Mouse (Mus musculus): Measurements from ENCODE around the gene Slc39a7. TPM values are rescaled to one million over a fixed set of nuclear protein-coding genes. Genes with fewer than 3 reads are reported as not detected.
A peak's percentile ranks its signal among the peaks of the same experiment; 100 is the strongest.
"Not testable (repeated sequence)": the region's sequence is repeated elsewhere in the genome, so short reads cannot be mapped to it uniquely, and the experiment has no call there.

The Slc39a7 gene
- polyA plus RNA-seq, 1 experiment from 2014 or later = 43.4 TPM

- H3K4me3 ChIP-seq (ENCODE audit: low read depth, low read length) = peak within 1 kb of the TSS; percentile 88
- no peaks in the 10 kb centered on the region for H3K9me3 ChIP-seq (ENCODE audit: low read length)
- DNase-seq = peak; percentile 92
- H3K36me3 ChIP-seq (replicated peaks; ENCODE audit: insufficient read depth, low read length) = peaks cover 6% of the 10 kb centered on the region
- H3K27ac ChIP-seq (ENCODE audit: low read depth) = peak within 1 kb of the TSS; percentile 83
- H3K4me2 ChIP-seq (ENCODE audit: low read depth, low read length) = peak within 1 kb of the TSS; percentile 98
- peak; percentile 94 for ATAC-seq
- TF ChIP-seq CTCF (IDR thresholded peaks at IDR 0.05; ENCODE audit: low read depth) = no peak
- TF ChIP-seq EP300 (IDR thresholded peaks at IDR 0.05; ENCODE audit: low read depth) = no peak
- H3K4me1 ChIP-seq (ENCODE audit: insufficient read depth) = peaks cover 11% of the 10 kb centered on the region
- H3K9ac ChIP-seq (replicated peaks) = peak within 1 kb of the TSS; percentile 86
- no peaks in the 10 kb centered on the region for H3K27me3 ChIP-seq (ENCODE audit: insufficient read depth, low read length)
- WGBS (ENCODE audit: insufficient replicate concordance) = 2% methylated on average over 29 of the region's 30 CpGs
Observed at GRCm38 (mm10) chr17:34000150-34000537, 31.3 kb downstream of the Slc39a7 start, which contains the start of gene H2-K1. H2-K1 (minus strand) TSS chr17:34000347.

DNA sequence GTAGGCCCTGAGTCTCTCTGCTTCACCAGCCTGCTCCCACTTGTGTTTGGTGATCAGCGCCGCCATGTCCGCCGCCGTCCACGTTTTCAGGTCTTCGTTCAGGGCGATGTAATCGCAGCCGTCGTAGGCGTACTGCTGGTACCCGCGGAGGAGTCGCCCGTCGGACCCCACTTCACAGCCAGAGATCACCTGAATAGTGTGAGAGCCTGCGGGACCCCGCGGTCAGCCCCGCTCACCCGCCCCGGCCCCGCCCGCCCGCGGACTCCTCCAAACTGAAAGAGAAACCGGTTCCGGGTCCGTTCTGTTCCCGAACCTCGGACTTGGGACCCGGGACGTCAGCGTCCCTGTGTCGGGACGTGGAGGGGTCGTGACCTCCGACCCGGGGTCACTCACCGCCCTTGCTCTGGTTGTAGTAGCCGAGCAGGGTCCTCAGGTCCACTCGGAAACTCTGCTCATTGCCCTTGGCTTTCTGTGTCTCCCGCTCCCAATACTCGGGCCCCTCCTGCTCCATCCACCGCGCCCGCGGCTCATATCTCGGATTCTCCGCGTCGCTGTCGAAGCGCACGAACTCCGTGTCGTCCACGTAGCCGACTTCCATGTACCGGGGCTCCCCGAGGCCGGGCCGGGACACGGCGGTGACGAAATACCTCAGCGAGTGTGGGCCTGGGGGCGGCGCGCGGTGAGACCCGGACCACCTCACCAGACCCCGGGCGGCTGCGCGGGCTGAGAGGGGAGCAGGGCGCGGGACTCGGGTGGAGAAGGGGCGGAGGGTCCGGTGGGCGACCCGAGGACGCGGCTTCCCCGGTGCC, 31.9 kb downstream of the Slc39a7 start:
- Histone ChIP-seq H3K9ac (replicated peaks) (peak overlapping the region; percentile 86), H3K4me1 (ENCODE audit: insufficient read depth) (peaks cover 11% of the 10 kb centered on the region), H3K36me3 (replicated peaks; ENCODE audit: insufficient read depth, low read length) (peaks cover 6% of the 10 kb centered on the region), H3K4me2 (ENCODE audit: low read depth, low read length) (peak overlapping the region; percentile 98), H3K4me3 (ENCODE audit: low read depth, low read length) (peak overlapping the region; percentile 88), H3K27ac (ENCODE audit: low read depth) (peak overlapping the region; percentile 83), H3K27me3 (ENCODE audit: insufficient read depth, low read length) (no peaks in the 10 kb centered on the region), H3K9me3 (ENCODE audit: low read length) (no peaks in the 10 kb centered on the region)
- peak; percentile 62 for DNase-seq
- TF ChIP-seq CTCF (IDR thresholded peaks at IDR 0.05; ENCODE audit: low read depth) (no peak), EP300 (IDR thresholded peaks at IDR 0.05; ENCODE audit: low read depth) (no peak)
- ATAC-seq = peak; percentile 54
- 2% methylated on average over 83 of the region's 87 CpGs for WGBS (ENCODE audit: insufficient replicate concordance)

GRCm38 (mm10) chr17:33998697-33999096, 32.8 kb downstream of the Slc39a7 start:
- H3K27ac ChIP-seq (ENCODE audit: low read depth); H3K9me3 ChIP-seq (ENCODE audit: low read length); DNase-seq; H3K9ac ChIP-seq (replicated peaks); H3K4me3 ChIP-seq (ENCODE audit: low read depth, low read length); H3K27me3 ChIP-seq (ENCODE audit: insufficient read depth, low read length); ATAC-seq; H3K36me3 ChIP-seq (replicated peaks; ENCODE audit: insufficient read depth, low read length): not testable (repeated sequence)
- peaks cover 11% of the 10 kb centered on the region for H3K4me1 ChIP-seq (ENCODE audit: insufficient read depth)
- 43% methylated on average over 5 of the region's 5 CpGs for WGBS (ENCODE audit: insufficient replicate concordance)
- H3K4me2 ChIP-seq (ENCODE audit: low read depth, low read length) = peak overlapping the region; percentile 98; the same call in 1 of the 2 replicates

- H3K4me1 ChIP-seq (ENCODE audit: insufficient read depth) = peaks cover 11% of the 10 kb centered on the region
- DNase-seq; H3K27ac ChIP-seq (ENCODE audit: low read depth); H3K36me3 ChIP-seq (replicated peaks; ENCODE audit: insufficient read depth, low read length); H3K9ac ChIP-seq (replicated peaks); H3K4me3 ChIP-seq (ENCODE audit: low read depth, low read length); H3K9me3 ChIP-seq (ENCODE audit: low read length); ATAC-seq; H3K27me3 ChIP-seq (ENCODE audit: insufficient read depth, low read length); H3K4me2 ChIP-seq (ENCODE audit: low read depth, low read length): not testable (repeated sequence)
- 82% methylated on average over 2 of the region's 2 CpGs for WGBS (ENCODE audit: insufficient replicate concordance)
Observed at GRCm38 (mm10) chr17:33997025-33997424, 34.5 kb downstream of the Slc39a7 start.

- Histone ChIP-seq H3K36me3 (replicated peaks; ENCODE audit: insufficient read depth, low read length) (peaks cover 6% of the 10 kb centered on the region), H3K4me3 (ENCODE audit: low read depth, low read length) (no peak overlapping the region), H3K4me2 (ENCODE audit: low read depth, low read length) (no peak overlapping the region), H3K9ac (replicated peaks) (no peak overlapping the region), H3K4me1 (ENCODE audit: insufficient read depth) (peaks cover 10% of the 10 kb centered on the region), H3K27me3 (ENCODE audit: insufficient read depth, low read length) (no peaks in the 10 kb centered on the region), H3K27ac (ENCODE audit: low read depth) (no peak overlapping the region), H3K9me3 (ENCODE audit: low read length) (0 out of 2 replicates have a peak, but pooled peaks cover 2% of the 10 kb centered on the region)
- 58% methylated on average over 3 of the region's 3 CpGs for WGBS (ENCODE audit: insufficient replicate concordance)
- no peak for TF ChIP-seq EP300 (IDR thresholded peaks at IDR 0.05; ENCODE audit: low read depth)
- no peak for TF ChIP-seq CTCF (IDR thresholded peaks at IDR 0.05; ENCODE audit: low read depth)
- DNase-seq = no peak
- no peak for ATAC-seq
Observed at GRCm38 (mm10) chr17:33995651-33996050, 35.8 kb downstream of the Slc39a7 start.

GRCm38 (mm10) chr17:33994959-33995358, 36.5 kb downstream of the Slc39a7 start:
- Histone ChIP-seq H3K9me3 (ENCODE audit: low read length) (0 out of 2 replicates have a peak, but pooled peaks cover 2% of the 10 kb centered on the region), H3K4me3 (ENCODE audit: low read depth, low read length) (no peak overlapping the region), H3K4me1 (ENCODE audit: insufficient read depth) (peaks cover 5% of the 10 kb centered on the region; the same call in 1 of the 2 replicates), H3K27ac (ENCODE audit: low read depth) (no peak overlapping the region), H3K36me3 (replicated peaks; ENCODE audit: insufficient read depth, low read length) (peaks cover 6% of the 10 kb centered on the region), H3K9ac (replicated peaks) (no peak overlapping the region), H3K27me3 (ENCODE audit: insufficient read depth, low read length) (no peaks in the 10 kb centered on the region), H3K4me2 (ENCODE audit: low read depth, low read length) (no peak overlapping the region)
- ATAC-seq = no peak
- WGBS (ENCODE audit: insufficient replicate concordance) = 84% methylated on average over 8 of the region's 8 CpGs
- TF ChIP-seq CTCF (IDR thresholded peaks at IDR 0.05; ENCODE audit: low read depth) (no peak), EP300 (IDR thresholded peaks at IDR 0.05; ENCODE audit: low read depth) (no peak)
- no peak for DNase-seq

Measured in liver, postnatal 0 days (tissue).